Mouse (Mus musculus): ENCODE results near the gene Specc1. TPM values are rescaled to one million over a fixed set of nuclear protein-coding genes. Genes with fewer than 3 reads are reported as not detected.

Specc1 gene
- polyA plus RNA-seq, 1 experiment from 2014 or later: 8.7 TPM

- Histone ChIP-seq H3K9ac (ENCODE audit: low read depth, low read length) (no peak overlapping the region), H3K4me2 (ENCODE audit: low read length) (no peak overlapping the region), H3K4me1 (replicated peaks; ENCODE audit: insufficient read depth, low read length) (no peaks in the 10 kb centered on the region), H3K27me3 (ENCODE audit: insufficient read depth, low read length) (no peaks in the 10 kb centered on the region), H3K4me3 (replicated peaks; ENCODE audit: low read depth, low read length) (no peak overlapping the region), H3K9me3 (replicated peaks; ENCODE audit: low read length) (no peaks in the 10 kb centered on the region), H3K27ac (no peak overlapping the region), H3K36me3 (ENCODE audit: insufficient read depth, low read length) (no peaks in the 10 kb centered on the region)
- ATAC-seq (replicated peaks; ENCODE audit: low FRiP score, low read depth) (no peak), DNase-seq (ENCODE audit: low spot score) (no peak)
- 88% methylated on average over 8 of the region's 8 CpGs for WGBS
- TF ChIP-seq CTCF (IDR thresholded peaks at IDR 0.05; ENCODE audit: low read depth): no peak
Observed at GRCm38 (mm10) chr11:62074578-62074977, 118.0 kb downstream of the Specc1 start.

- WGBS: 79% methylated on average over 3 of the region's 3 CpGs
- ATAC-seq (replicated peaks; ENCODE audit: low FRiP score, low read depth): no peak
- no peaks in the 10 kb centered on the region for H3K36me3 ChIP-seq (ENCODE audit: insufficient read depth, low read length)
- no peaks in the 10 kb centered on the region for H3K4me1 ChIP-seq (replicated peaks; ENCODE audit: insufficient read depth, low read length)
- no peaks in the 10 kb centered on the region for H3K27me3 ChIP-seq (ENCODE audit: insufficient read depth, low read length)
- no peak overlapping the region for H3K9ac ChIP-seq (ENCODE audit: low read depth, low read length)
- H3K9me3 ChIP-seq (replicated peaks; ENCODE audit: low read length): no peaks in the 10 kb centered on the region
- no peak for DNase-seq (ENCODE audit: low spot score)
- TF ChIP-seq CTCF (IDR thresholded peaks at IDR 0.05; ENCODE audit: low read depth): no peak
- no peak overlapping the region for H3K27ac ChIP-seq
- H3K4me2 ChIP-seq (ENCODE audit: low read length): no peak overlapping the region
- no peak overlapping the region for H3K4me3 ChIP-seq (replicated peaks; ENCODE audit: low read depth, low read length)
Observed at GRCm38 (mm10) chr11:62075071-62075470, 118.5 kb downstream of the Specc1 start.

DNA sequence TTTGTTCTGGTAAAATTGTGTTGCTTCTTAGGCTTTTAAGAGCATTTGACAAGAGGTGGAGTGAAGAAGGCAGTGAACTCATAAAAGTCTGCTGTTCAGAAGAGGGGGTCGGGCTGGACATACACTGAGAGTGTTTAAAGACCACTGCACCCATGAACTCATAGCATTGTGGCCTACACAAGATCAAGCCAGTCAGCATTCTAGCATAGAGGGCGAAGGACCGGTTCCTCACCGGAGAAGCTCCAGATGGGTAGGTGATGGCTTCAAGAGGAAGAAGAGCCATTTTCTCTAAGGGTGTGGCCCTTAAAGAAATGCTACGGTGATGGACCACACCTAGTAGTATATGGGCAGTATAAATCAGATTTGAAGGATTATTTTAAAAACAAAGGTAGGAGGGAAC, 119.0 kb downstream of the Specc1 start:
- no peaks in the 10 kb centered on the region for H3K9me3 ChIP-seq (replicated peaks; ENCODE audit: low read length)
- H3K4me1 ChIP-seq (replicated peaks; ENCODE audit: insufficient read depth, low read length): no peaks in the 10 kb centered on the region
- DNase-seq (ENCODE audit: low spot score) (no peak), ATAC-seq (replicated peaks; ENCODE audit: low FRiP score, low read depth) (no peak)
- TF ChIP-seq CTCF (IDR thresholded peaks at IDR 0.05; ENCODE audit: low read depth): no peak
- no peaks in the 10 kb centered on the region for H3K27me3 ChIP-seq (ENCODE audit: insufficient read depth, low read length)
- no peak overlapping the region for H3K9ac ChIP-seq (ENCODE audit: low read depth, low read length)
- H3K27ac ChIP-seq: no peak overlapping the region
- 93% methylated on average over 5 of the region's 5 CpGs for WGBS
- H3K4me2 ChIP-seq (ENCODE audit: low read length): no peak overlapping the region
- H3K4me3 ChIP-seq (replicated peaks; ENCODE audit: low read depth, low read length): no peak overlapping the region
- no peaks in the 10 kb centered on the region for H3K36me3 ChIP-seq (ENCODE audit: insufficient read depth, low read length)

GRCm38 (mm10) chr11:62076345-62077156, 120.0 kb downstream of the Specc1 start:
- ATAC-seq (replicated peaks; ENCODE audit: low FRiP score, low read depth) (peak; percentile 99), DNase-seq (ENCODE audit: low spot score) (peak; percentile 100)
- no peaks in the 10 kb centered on the region for H3K4me1 ChIP-seq (replicated peaks; ENCODE audit: insufficient read depth, low read length)
- TF ChIP-seq CTCF (IDR thresholded peaks at IDR 0.05; ENCODE audit: low read depth): peak; percentile 1; the same call in 1 of the 2 replicates
- no peaks in the 10 kb centered on the region for H3K36me3 ChIP-seq (ENCODE audit: insufficient read depth, low read length)
- 4% methylated on average over 41 of the region's 42 CpGs for WGBS
- H3K27me3 ChIP-seq (ENCODE audit: insufficient read depth, low read length): no peaks in the 10 kb centered on the region
- H3K9me3 ChIP-seq (replicated peaks; ENCODE audit: low read length): no peaks in the 10 kb centered on the region
- peak overlapping the region; percentile 82 for H3K9ac ChIP-seq (ENCODE audit: low read depth, low read length)
- peak overlapping the region; percentile 97 for H3K27ac ChIP-seq
- peak overlapping the region; percentile 69 for H3K4me3 ChIP-seq (replicated peaks; ENCODE audit: low read depth, low read length)
- peak overlapping the region; percentile 83 for H3K4me2 ChIP-seq (ENCODE audit: low read length)

DNA sequence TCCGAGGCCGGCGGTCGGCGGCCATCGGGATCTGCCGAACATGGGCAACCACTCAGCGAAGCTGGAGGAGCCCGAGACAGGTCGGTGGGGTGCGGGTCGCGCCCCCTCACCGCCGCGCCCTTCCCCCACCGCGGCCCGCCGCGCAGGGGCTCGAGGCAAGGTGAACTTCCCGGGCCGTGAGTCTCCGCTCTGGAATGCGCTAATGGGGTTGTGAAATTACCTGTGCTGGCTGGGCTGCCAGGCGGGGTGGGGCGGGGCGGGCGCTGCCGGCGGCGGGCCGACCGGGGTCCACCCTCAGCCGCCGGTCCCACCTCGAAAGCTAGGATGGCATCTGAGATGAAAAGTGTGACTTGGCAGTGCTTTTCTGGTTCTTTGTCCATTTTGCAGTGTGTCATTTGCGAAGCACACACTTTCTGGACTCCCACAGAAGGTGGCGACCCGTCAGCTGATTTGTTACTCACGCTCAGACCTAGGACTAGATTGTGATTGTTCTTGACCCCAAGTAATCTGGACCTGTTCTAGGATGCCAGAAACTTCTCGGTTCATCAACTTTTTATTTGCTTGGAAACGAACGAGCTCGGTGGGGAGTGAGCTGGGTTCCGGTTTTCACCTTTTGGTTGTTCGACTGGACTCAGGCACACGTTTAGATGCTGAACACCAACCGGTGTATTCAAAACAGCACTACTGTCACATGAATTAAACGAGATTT, 120.7 kb downstream of the Specc1 start:
- H3K27ac ChIP-seq: peak overlapping the region; percentile 97
- DNase-seq (ENCODE audit: low spot score) (peak; percentile 28), ATAC-seq (replicated peaks; ENCODE audit: low FRiP score, low read depth) (no peak; the same call in 1 of the 2 replicates)
- H3K9ac ChIP-seq (ENCODE audit: low read depth, low read length): peak overlapping the region; percentile 82
- no peaks in the 10 kb centered on the region for H3K4me1 ChIP-seq (replicated peaks; ENCODE audit: insufficient read depth, low read length)
- H3K9me3 ChIP-seq (replicated peaks; ENCODE audit: low read length): no peaks in the 10 kb centered on the region
- no peaks in the 10 kb centered on the region for H3K27me3 ChIP-seq (ENCODE audit: insufficient read depth, low read length)
- WGBS: under 1% methylated on average over 46 of the region's 51 CpGs
- no peak for TF ChIP-seq CTCF (IDR thresholded peaks at IDR 0.05; ENCODE audit: low read depth)
- peak overlapping the region; percentile 83 for H3K4me2 ChIP-seq (ENCODE audit: low read length)
- no peaks in the 10 kb centered on the region for H3K36me3 ChIP-seq (ENCODE audit: insufficient read depth, low read length)
- H3K4me3 ChIP-seq (replicated peaks; ENCODE audit: low read depth, low read length): peak overlapping the region; percentile 69

- peak overlapping the region; percentile 83; the same call in 1 of the 2 replicates for H3K4me2 ChIP-seq (ENCODE audit: low read length)
- TF ChIP-seq CTCF (IDR thresholded peaks at IDR 0.05; ENCODE audit: low read depth): no peak
- no peaks in the 10 kb centered on the region for H3K36me3 ChIP-seq (ENCODE audit: insufficient read depth, low read length)
- no peaks in the 10 kb centered on the region for H3K9me3 ChIP-seq (replicated peaks; ENCODE audit: low read length)
- DNase-seq (ENCODE audit: low spot score): no peak
- H3K27me3 ChIP-seq (ENCODE audit: insufficient read depth, low read length): no peaks in the 10 kb centered on the region
- no peak overlapping the region for H3K27ac ChIP-seq
- ATAC-seq (replicated peaks; ENCODE audit: low FRiP score, low read depth): no peak
- 86% methylated on average over 10 of the region's 10 CpGs for WGBS
- peak overlapping the region; percentile 69; the same call in 1 of the 2 replicates for H3K4me3 ChIP-seq (replicated peaks; ENCODE audit: low read depth, low read length)
- H3K9ac ChIP-seq (ENCODE audit: low read depth, low read length): no peak overlapping the region
- no peaks in the 10 kb centered on the region for H3K4me1 ChIP-seq (replicated peaks; ENCODE audit: insufficient read depth, low read length)
Observed at GRCm38 (mm10) chr11:62078371-62078770, 121.8 kb downstream of the Specc1 start.
